Mouse (Mus musculus): Measurements from ENCODE around the gene Myo5c. TPM values are rescaled to one million over a fixed set of nuclear protein-coding genes. Genes with fewer than 3 reads are reported as not detected.

The Myo5c gene
- total and polyA plus RNA-seq, 3 experiments = 3.8 to 5.2 (median 4.4) TPM

DNA sequence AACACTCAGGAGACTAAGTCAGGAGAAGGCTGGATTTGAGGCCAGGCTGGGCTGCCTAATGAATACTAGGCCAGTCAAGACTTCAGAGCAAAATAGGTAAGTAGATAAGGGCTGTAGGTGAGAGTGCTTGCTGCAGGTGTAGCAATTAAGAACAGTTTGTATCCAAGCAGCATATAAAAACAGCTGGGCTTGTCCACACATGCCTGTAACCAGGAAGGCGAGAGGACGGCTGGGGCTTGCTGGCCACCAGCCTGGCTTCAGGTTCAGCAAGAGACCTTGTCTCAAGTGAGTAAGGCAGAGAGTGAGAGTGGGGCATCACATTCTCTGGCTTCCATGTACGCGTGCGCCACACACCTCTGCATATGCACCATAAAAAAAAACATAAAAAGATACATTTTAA lies 42.7 kb downstream of the Myo5c start:
- Histone ChIP-seq H3K9ac (ENCODE audit: insufficient read depth, low read depth) (peak overlapping the region; percentile 10; the same call in 1 of the 2 replicates), H3K27ac (ENCODE audit: insufficient read depth, low read depth) (no peak overlapping the region), H3K4me2 (ENCODE audit: insufficient read depth, low read depth, poor library complexity, severe bottlenecking) (no peak overlapping the region), H3K27me3 (replicated peaks) (no peaks in the 10 kb centered on the region), H3K79me2 (replicated peaks; ENCODE audit: control insufficient read depth, extremely low read depth, insufficient read depth, poor library complexity, severe bottlenecking) (no peaks in the 10 kb centered on the region), H3K36me3 (replicated peaks in 1 of 2; ENCODE audit: control insufficient read depth in 1 of 2, insufficient read depth in 1 of 2, low read length in 1 of 2) (peaks cover 8 to 34% of the 10 kb centered on the region in 2 experiments), H3K4me1 (ENCODE audit: control insufficient read depth in 1 of 2, insufficient read depth in 2 of 2) (peaks cover 10 to 38% of the 10 kb centered on the region in 2 experiments), H3K9me3 (replicated peaks; ENCODE audit: low read length) (peaks cover 4% of the 10 kb centered on the region), H3K4me3 (replicated peaks in 1 of 3; ENCODE audit: low read depth in 2 of 3, low read length in 2 of 3, poor library complexity in 1 of 3) (peak overlapping the region; percentile 21 to 55 (median 39))
- dilution Hi-C loops (cut with MboI; ENCODE audit: extremely low pct_ligation_motif_present, extremely low pct_unique_long_range_greater_than_20kb, low sequenced_read_pairs) (no loop called here), in situ Hi-C loops (cut with MboI; ENCODE audit: low pct_ligation_motif_present, low pct_unique_long_range_greater_than_20kb, low sequenced_read_pairs) (loop anchor here (10.0 kb wide), 2 partner anchors 70 to 370 kb away; no protein-coding TSS in a partner anchor)
- no peak for DNase-seq (ENCODE audit: extremely low read depth)
- TF ChIP-seq EP300 (IDR thresholded peaks at IDR 0.05; ENCODE audit: low read length) (0 out of 2 replicates have a peak, but pooled peaks have one; percentile 22), PAX5 (IDR thresholded peaks at IDR 0.05; ENCODE audit: low read length) (no peak), BHLHE40 (IDR thresholded peaks at IDR 0.05; ENCODE audit: low read depth, low read length) (no peak), ZC3H11A (IDR thresholded peaks at IDR 0.05; ENCODE audit: low read depth, low read length) (no peak), MAX (IDR thresholded peaks at IDR 0.05; ENCODE audit: low read length) (no peak), E2F4 (IDR thresholded peaks at IDR 0.05; ENCODE audit: insufficient replicate concordance, low read depth, low read length) (no peak), CTCF (conservative IDR thresholded peaks at IDR 0.05 in 1 of 2, IDR thresholded peaks at IDR 0.05 in 1 of 2; ENCODE audit: low read depth in 2 of 2, low read length in 2 of 2) (no peak), JUN (IDR thresholded peaks at IDR 0.05; ENCODE audit: insufficient read depth, low read depth, low read length) (no peak)

DNA sequence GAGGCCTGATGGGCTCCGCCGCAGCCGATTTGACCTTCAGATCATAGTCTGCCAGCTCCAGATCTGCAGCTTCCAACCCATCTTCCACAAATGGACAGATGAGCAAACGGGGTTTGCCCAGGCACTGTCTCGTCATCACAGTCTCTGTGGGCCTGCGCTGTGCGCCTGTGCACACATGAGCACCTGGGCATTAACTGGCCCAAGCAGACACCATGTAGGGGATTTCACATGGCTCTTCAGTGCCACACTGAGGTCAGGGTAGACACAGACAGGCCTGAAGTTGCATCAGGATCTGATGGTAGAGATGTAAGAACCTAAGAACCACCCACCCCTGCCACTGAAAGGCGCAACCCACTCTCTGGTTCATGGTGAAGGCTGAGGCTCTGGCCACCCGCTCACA lies 43.2 kb downstream of the Myo5c start:
- peaks cover 8 to 36% of the 10 kb centered on the region in 2 experiments for H3K36me3 ChIP-seq (replicated peaks in 1 of 2; ENCODE audit: control insufficient read depth in 1 of 2, insufficient read depth in 1 of 2, low read length in 1 of 2)
- peaks cover 10 to 38% of the 10 kb centered on the region in 2 experiments for H3K4me1 ChIP-seq (ENCODE audit: control insufficient read depth in 1 of 2, insufficient read depth in 2 of 2)
- H3K9me3 ChIP-seq (replicated peaks; ENCODE audit: low read length) = peaks cover 4% of the 10 kb centered on the region
- H3K79me2 ChIP-seq (replicated peaks; ENCODE audit: control insufficient read depth, extremely low read depth, insufficient read depth, poor library complexity, severe bottlenecking) = no peaks in the 10 kb centered on the region
- H3K27me3 ChIP-seq (replicated peaks) = no peaks in the 10 kb centered on the region
- H3K4me3 ChIP-seq (replicated peaks in 1 of 3; ENCODE audit: low read depth in 2 of 3, low read length in 2 of 3, poor library complexity in 1 of 3) = peak overlapping the region; percentile 21 to 55 (median 39)
- dilution Hi-C loops (cut with MboI; ENCODE audit: extremely low pct_ligation_motif_present, extremely low pct_unique_long_range_greater_than_20kb, low sequenced_read_pairs) = no loop called here
- H3K27ac ChIP-seq (ENCODE audit: insufficient read depth, low read depth) = peak overlapping the region; percentile 32; the same call in 1 of the 2 replicates
- H3K4me2 ChIP-seq (ENCODE audit: insufficient read depth, low read depth, poor library complexity, severe bottlenecking) = no peak overlapping the region
- peak overlapping the region; percentile 10; the same call in 1 of the 2 replicates for H3K9ac ChIP-seq (ENCODE audit: insufficient read depth, low read depth)
- DNase-seq (ENCODE audit: extremely low read depth) = peak; percentile 88
- in situ Hi-C loops (cut with MboI; ENCODE audit: low pct_ligation_motif_present, low pct_unique_long_range_greater_than_20kb, low sequenced_read_pairs) = loop anchor here (10.0 kb wide), 2 partner anchors 70 to 370 kb away; no protein-coding TSS in a partner anchor
- TF ChIP-seq PAX5 (IDR thresholded peaks at IDR 0.05; ENCODE audit: low read length) = no peak
- peak; percentile 46; the same call in 1 of the 2 replicates for TF ChIP-seq POLR2A (IDR thresholded peaks at IDR 0.05; ENCODE audit: low read depth, low read length)
- peak; percentile 87 for TF ChIP-seq NRF1 (IDR thresholded peaks at IDR 0.05; ENCODE audit: low read depth, low read length)
- TF ChIP-seq CHD1 (IDR thresholded peaks at IDR 0.05; ENCODE audit: low read depth, low read length) = no peak
- TF ChIP-seq BHLHE40 (IDR thresholded peaks at IDR 0.05; ENCODE audit: low read depth, low read length) = peak; percentile 47
- 0 out of 2 replicates have a peak, but pooled peaks have one; percentile 67 for TF ChIP-seq TBP (conservative IDR thresholded peaks at IDR 0.05; ENCODE audit: low read depth, low read length)
- TF ChIP-seq USF1 (IDR thresholded peaks at IDR 0.05; ENCODE audit: low read depth, low read length) = no peak
- TF ChIP-seq JUN (IDR thresholded peaks at IDR 0.05; ENCODE audit: insufficient read depth, low read depth, low read length) = no peak
- TF ChIP-seq E2F4 (IDR thresholded peaks at IDR 0.05; ENCODE audit: insufficient replicate concordance, low read depth, low read length) = no peak
- TF ChIP-seq KAT2A (IDR thresholded peaks at IDR 0.05; ENCODE audit: insufficient replicate concordance, low read length) = no peak
- TF ChIP-seq SMC3 (IDR thresholded peaks at IDR 0.05; ENCODE audit: low read depth, low read length) = peak; percentile 78
- TF ChIP-seq ETS1 (conservative IDR thresholded peaks at IDR 0.05; ENCODE audit: low read depth, low read length) = no peak
- TF ChIP-seq USF2 (conservative IDR thresholded peaks at IDR 0.05; ENCODE audit: low read depth, low read length) = no peak
- TF ChIP-seq ZMIZ1 (IDR thresholded peaks at IDR 0.05; ENCODE audit: low read depth, low read length) = no peak
- peak; percentile 32; the same call in 1 of the 2 replicates for TF ChIP-seq MXI1 (IDR thresholded peaks at IDR 0.05; ENCODE audit: low read depth, low read length)
- TF ChIP-seq MAZ (IDR thresholded peaks at IDR 0.05; ENCODE audit: low read depth, low read length) = no peak
- peak; percentile 19 for TF ChIP-seq ZC3H11A (IDR thresholded peaks at IDR 0.05; ENCODE audit: low read depth, low read length)
- TF ChIP-seq MAFK (IDR thresholded peaks at IDR 0.05; ENCODE audit: insufficient replicate concordance, low read length) = no peak
- TF ChIP-seq CTCF (conservative IDR thresholded peaks at IDR 0.05 in 1 of 2, IDR thresholded peaks at IDR 0.05 in 1 of 2; ENCODE audit: low read depth in 2 of 2, low read length in 2 of 2) = peak in 1 of 2 experiments; percentile 84; a peak in 2 of 4 replicates
- peak; percentile 90 for TF ChIP-seq RAD21 (IDR thresholded peaks at IDR 0.05; ENCODE audit: low read depth, low read length)
- TF ChIP-seq NELFE (IDR thresholded peaks at IDR 0.05; ENCODE audit: low read depth, low read length) = 0 out of 2 replicates have a peak, but pooled peaks have one; percentile 29
- TF ChIP-seq MEF2A (IDR thresholded peaks at IDR 0.05; ENCODE audit: borderline replicate concordance, low read depth, low read length) = peak; percentile 63; the same call in 1 of the 2 replicates
- TF ChIP-seq RCOR1 (conservative IDR thresholded peaks at IDR 0.05; ENCODE audit: low read depth, low read length) = no peak
- no peak for TF ChIP-seq JUND (conservative IDR thresholded peaks at IDR 0.05; ENCODE audit: low read depth, low read length)
- TF ChIP-seq ELF1 (IDR thresholded peaks at IDR 0.05; ENCODE audit: low read depth, low read length) = no peak
- TF ChIP-seq HCFC1 (IDR thresholded peaks at IDR 0.05; ENCODE audit: low read depth, low read length) = no peak; the same call in 1 of the 2 replicates
- TF ChIP-seq EP300 (IDR thresholded peaks at IDR 0.05; ENCODE audit: low read length) = no peak
- TF ChIP-seq CHD2 (IDR thresholded peaks at IDR 0.05; ENCODE audit: low read length) = no peak
- peak; percentile 56; the same call in 1 of the 2 replicates for TF ChIP-seq TCF12 (IDR thresholded peaks at IDR 0.05; ENCODE audit: low read depth, low read length)

Measured in CH12.LX (cell line).